Mouse (Mus musculus) c-Kit-positive CD71-positive TER-119-positive erythroid progenitor cells, embryonic 14.5 days (primary cell): ENCODE results near the gene Ltbp1.
A peak's percentile ranks its signal among the peaks of the same experiment; 100 is the strongest.

Experiments used
- DNase-seq: peaks from one replicate; pipeline ENCODE4 v3.0.0-alpha.2; 2013; ENCODE audit warnings: low spot score

Ltbp1 gene

DNA sequence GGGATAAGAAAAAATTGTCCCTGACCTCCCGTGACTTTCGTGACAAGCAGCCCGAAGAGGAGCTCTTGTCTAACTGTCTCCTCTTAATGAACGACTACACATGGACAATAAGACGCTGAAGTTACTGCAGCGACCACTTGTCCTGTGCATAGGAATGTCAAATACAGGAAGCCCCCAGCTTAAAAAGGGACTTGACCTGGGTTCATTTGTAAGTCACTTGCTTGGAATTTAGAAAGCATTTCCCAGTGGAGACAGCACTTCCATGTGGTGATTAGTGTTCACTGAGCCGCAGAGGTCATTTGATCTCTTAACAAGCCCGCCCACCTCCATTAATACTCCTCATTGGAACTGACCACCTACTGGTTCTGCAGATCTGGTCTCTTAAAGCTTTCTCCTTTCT, 61.9 kb downstream of the Ltbp1 start:
- DNase-seq, result no peak

DNA sequence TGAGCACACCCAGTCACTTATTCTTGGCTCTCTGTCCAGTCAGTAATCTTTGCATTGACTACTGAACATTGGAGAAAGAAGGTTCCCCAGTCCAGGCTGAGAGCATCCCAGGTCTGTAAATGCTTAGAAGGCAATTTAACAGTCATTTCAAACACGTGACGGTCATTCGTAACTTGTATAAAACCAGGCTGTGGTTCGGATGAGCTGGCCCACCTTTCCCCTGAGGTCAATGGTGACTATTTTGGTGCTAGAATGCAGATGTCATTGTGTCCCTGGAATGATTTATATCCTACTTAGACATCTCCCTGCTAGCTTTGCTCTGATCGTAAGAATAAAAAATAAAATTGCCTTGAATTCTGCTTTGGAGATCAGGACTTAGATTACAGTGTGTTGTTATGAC, 63.9 kb downstream of the Ltbp1 start:
- DNase-seq, result no peak

DNA sequence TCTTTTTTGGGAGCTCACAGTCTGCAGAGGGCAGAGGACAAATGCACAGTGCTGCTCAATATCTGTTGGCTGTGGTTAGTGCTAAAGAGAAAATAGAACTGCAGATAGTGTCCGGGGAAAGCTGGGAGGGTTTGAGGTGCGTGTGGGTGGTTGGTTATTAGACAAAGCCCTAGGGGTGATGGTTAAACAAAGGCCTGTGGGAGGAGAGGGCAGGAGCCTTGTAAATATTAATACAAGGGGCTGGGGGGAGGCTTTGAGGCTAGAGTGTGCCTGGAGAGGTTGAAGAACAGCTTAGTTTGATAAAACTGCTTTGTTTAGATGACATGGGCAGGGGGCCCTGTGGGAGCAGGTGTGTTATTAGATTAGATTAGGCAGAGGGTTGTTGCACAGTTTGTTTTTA, 65.8 kb downstream of the Ltbp1 start:
- no peak for DNase-seq

DNA sequence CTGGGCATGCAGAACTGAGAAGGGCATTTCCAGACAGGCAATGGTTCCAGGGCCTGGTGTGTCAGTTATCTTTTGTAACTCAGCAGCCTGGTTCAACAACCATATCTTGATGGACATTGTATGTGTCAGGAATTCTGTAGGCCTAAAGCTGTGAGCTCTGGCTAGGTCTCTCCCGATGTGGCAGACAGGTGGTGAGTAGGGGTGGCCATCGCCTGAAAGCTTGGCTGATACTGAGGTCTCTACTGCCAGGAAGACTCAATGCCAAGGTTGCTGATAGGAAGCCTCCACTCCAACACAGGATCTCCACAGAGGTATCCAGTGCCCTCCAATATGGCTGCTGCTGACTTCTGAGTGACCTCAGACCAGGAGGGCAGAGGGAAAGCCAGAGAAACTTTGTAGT, 66.4 kb downstream of the Ltbp1 start:
- DNase-seq, result no peak

- no peak for DNase-seq
Measured at GRCm38 (mm10) chr17:75073887-75074286, 68.5 kb downstream of the Ltbp1 start.

DNA sequence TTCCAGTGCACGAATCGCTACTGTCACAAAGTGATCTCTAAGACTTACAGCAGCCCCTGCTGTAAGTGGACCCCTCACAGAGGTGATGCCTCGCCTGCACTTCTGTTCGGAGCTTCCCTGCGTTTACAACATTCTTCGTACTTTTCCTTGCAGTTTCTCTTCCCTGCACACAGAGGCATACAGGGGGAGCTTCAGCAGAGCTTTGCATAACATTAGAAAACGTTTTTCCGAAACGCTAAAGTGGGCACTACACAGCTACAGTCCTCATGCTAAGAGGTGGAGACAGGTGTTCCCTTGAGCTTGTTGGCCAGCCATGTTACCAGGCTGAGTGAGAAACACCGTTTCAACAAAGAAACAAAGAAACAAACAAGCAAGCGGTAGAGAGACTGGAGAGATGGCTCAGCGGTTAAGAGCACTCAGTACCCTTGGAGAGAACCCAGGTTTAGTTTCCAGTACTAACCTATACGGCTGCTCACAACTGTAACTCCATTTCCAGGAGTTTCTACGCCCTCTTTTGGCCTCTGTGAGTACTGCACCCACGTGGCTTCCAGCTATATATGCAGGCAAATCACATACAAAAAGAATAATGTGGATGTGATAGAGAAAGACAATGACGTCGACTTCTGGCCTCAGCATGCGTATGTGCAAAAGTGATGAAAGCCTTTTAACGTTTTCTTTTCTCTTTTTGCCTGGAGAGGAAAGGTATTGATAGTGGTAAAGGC, 69.8 kb downstream of the Ltbp1 start:
- peak; percentile 48 for DNase-seq

DNA sequence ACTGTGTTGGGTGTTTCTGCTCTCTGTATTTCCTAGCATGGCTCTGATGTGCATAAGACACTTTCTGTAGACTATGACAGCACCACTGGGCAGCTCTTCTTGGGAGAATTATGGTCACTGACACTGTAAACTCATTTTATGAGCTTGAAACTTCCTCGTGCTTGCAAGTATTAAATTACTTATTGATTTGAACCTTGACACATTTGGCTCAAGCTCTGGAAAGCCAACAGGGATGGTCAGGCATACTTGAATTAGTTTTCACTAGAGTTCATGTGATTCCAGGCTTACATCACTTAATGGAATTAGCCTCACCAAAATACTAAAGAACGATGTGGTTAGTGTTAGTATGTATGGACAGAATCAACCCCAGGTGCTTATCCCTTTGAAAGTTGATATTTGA, 76.0 kb downstream of the Ltbp1 start:
- no peak for DNase-seq

DNA sequence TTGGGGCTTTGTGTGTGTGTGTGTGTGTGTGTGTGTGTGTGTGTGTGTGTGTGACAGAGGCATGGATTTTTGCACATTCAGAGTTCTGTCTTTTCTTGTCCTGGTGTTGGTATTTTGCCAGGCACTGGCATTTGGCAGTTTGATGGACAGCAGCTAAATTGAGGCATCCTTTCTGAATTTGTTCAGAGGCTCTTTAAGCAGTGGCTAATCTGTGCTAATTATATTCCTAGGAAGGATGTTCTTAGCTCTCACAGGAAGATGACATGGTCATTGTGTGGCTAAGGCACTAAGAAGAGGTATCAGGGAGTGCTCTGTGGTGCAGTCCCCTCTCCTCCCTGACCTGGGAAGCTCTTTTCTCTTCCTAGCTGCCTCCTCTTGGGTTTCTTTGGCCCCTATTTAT, 77.1 kb downstream of the Ltbp1 start:
- no peak for DNase-seq

GRCm38 (mm10) chr17:75087296-75087941, 82.1 kb downstream of the Ltbp1 start:
- no peak for DNase-seq

- no peak for DNase-seq
Measured at GRCm38 (mm10) chr17:75088232-75088631, 82.9 kb downstream of the Ltbp1 start.

DNA sequence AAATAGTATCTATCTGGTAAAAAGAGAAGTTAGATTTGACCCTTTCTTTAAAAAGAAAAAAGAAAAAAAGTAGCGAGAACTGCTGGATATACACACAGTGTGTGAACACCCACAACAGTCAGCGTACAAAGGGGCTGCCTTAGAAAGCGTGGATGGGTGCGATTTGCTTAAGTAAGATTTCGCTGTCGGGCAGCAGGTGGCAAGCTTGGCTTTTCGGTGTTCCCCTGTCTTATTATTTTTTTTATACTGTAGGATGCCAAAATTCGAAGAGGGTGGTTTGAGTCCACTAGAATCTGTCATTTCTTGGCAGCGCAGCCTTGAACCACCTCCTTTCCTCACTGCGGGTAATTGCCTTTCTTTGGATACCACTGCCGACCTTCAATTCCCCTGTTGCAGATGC, 83.4 kb downstream of the Ltbp1 start:
- no peak for DNase-seq

DNA sequence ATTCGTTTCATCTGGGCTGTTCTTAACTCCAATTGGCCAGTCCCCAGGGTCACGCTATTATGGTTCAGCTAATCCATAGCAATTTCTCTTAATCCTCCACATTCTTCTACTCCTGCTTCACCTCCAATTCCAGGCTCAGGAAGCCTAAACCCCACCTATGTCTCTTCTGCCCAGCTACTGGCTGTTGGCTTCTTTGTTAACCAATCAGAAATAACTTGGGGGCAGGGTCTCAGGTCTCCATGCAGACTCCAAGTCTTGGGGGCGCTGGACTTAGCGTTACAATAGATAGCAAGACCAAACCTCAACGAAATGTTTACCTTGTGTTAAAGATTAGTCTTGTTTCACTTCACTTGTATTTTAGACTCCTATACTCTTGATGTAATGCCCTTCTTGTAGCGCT, 85.2 kb downstream of the Ltbp1 start:
- DNase-seq, result no peak

GRCm38 (mm10) chr17:75093563-75093962, 88.2 kb downstream of the Ltbp1 start:
- no peak for DNase-seq

DNA sequence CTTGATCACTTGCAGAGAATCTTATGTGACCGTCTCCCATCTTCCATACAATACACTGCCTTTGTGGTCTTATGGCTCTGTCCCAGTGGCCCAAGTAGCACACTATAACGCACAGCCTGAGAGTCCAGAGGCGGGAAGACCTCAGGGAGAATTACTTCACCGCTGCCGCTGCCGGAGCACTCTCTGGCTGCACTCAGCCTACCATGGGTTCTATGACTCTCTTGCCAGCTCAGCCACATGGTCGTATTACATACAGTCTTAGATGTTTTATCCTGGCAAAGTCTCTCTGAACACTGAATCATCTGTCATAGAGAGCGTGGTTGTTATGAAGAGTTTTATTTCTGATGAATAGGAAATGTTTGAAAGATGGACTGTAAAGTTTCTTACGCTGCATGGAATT, 89.2 kb downstream of the Ltbp1 start:
- DNase-seq, result no peak

- DNase-seq, result no peak
Measured at GRCm38 (mm10) chr17:75096727-75097126, 91.4 kb downstream of the Ltbp1 start.

DNA sequence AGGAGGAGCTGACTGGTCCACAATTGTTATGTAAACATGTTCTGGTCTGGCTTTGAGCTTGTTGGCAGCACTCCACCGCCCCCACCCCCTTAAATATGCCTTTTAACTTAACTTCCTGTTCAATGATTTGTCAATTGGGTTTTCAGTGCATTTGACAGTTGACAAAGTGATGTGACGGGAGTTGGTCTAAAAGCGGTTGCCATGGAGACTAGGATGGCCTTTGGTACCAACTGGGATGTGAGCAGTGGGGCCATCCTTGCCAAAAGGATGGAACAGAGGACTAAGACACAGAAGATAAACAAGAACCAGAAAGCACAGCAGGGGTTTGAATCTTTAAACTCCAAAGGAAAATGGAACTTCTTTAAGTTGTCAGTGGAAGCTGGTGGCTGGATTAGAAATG, 92.0 kb downstream of the Ltbp1 start:
- no peak for DNase-seq

DNA sequence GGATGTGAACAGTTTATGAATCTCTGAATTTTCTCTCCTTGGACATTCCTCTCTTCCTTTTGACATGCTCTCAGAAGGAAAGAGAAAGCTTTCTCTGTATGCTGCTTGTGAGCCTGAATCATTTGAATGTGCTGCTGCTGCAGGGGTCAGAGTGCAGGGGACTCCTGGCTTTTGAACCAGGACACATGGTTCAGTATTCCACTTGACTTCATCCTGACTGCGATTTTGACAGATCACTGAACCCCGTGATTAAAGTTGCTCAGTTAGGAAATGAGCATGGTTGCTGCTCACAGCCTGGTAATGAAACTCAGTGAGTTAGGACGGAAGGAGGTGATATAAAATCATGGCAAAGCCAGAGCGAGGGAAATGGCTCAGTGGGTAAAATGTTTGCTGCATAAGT, 95.8 kb downstream of the Ltbp1 start:
- no peak for DNase-seq

GRCm38 (mm10) chr17:75101994-75102393, 96.6 kb downstream of the Ltbp1 start:
- no peak for DNase-seq

DNA sequence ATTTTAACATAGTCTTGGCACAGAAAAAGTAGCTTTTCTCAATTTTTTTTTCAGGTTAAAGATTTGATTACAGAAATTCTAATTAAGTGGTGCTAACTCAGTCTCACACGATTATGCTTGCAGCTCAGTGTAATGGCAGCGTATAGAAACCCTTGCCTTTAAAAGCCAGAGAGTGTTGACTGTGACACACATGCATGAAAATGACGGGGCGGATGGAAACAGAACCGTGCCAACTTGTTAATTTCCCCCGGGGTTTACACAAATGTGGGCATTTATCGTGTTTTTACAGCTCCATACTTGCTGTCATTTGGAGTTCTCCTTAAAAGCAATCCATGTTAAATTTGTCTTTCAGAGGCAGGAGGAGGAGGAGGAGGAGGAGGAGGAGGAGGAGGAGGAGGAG, 102.0 kb downstream of the Ltbp1 start:
- DNase-seq, result no peak

- DNase-seq, result no peak
Measured at GRCm38 (mm10) chr17:75107879-75108278, 102.5 kb downstream of the Ltbp1 start.

- DNase-seq, result no peak
Measured at GRCm38 (mm10) chr17:75109081-75109716, 103.8 kb downstream of the Ltbp1 start.

GRCm38 (mm10) chr17:75110252-75111205, 105.2 kb downstream of the Ltbp1 start:
- DNase-seq, result no peak
